Mouse (Mus musculus) testis, adult 2 months (tissue): ENCODE measurements at regions not wholly inside any gene's neighbourhood (a gene's known extent, or its start where the extent isn't known, plus 50 kb on each side); places are given as distances from the start of the nearest gene placed in this dataset.

Experiments
- H3K27ac ChIP-seq: fragments of 200-500 bp; 2 replicates; pipeline ENCODE4 v1.5.1; 2012; ENCODE audit warnings: low read depth, low read length; ENCODE audit not compliant: control insufficient read depth, insufficient read depth
- H3K27me3 ChIP-seq: fragments of 200-500 bp; 2 replicates; pipeline ENCODE4 v1.6.1; 2012; ENCODE audit warnings: mild to moderate bottlenecking, low read length, moderate library complexity; ENCODE audit not compliant: control insufficient read depth, insufficient read depth
- H3K36me3 ChIP-seq: fragments of 200-500 bp; 2 replicates; pipeline ENCODE4 v1.6.1; 2012; ENCODE audit warnings: mild to moderate bottlenecking, low read length; ENCODE audit not compliant: control insufficient read depth, insufficient read depth
- H3K4me1 ChIP-seq: fragments of 200-500 bp; 2 replicates; pipeline ENCODE4 v1.6.1; 2012; ENCODE audit warnings: low read length; ENCODE audit not compliant: control insufficient read depth, insufficient read depth
- H3K4me3 ChIP-seq: fragments of 200-500 bp; 2 replicates; pipeline ENCODE4 v1.5.1; 2012; ENCODE audit warnings: low read depth, mild to moderate bottlenecking, low read length, moderate library complexity, mixed read lengths; ENCODE audit not compliant: control insufficient read depth
- CTCF ChIP-seq: fragments of 200-500 bp; IDR thresholded peaks from 2 replicates; pipeline ENCODE4 v1.5.1; 2012; ENCODE audit warnings: low read depth, mild to moderate bottlenecking, inconsistent platforms, low read length, moderate library complexity; ENCODE audit not compliant: control insufficient read depth, insufficient read depth, insufficient replicate concordance
- POLR2A ChIP-seq: fragments of 200-500 bp; IDR thresholded peaks from 2 replicates; pipeline ENCODE4 v1.6.1; 2012; ENCODE audit warnings: low read depth, mild to moderate bottlenecking, inconsistent platforms, low read length, moderate library complexity; ENCODE audit not compliant: control insufficient read depth

DNA sequence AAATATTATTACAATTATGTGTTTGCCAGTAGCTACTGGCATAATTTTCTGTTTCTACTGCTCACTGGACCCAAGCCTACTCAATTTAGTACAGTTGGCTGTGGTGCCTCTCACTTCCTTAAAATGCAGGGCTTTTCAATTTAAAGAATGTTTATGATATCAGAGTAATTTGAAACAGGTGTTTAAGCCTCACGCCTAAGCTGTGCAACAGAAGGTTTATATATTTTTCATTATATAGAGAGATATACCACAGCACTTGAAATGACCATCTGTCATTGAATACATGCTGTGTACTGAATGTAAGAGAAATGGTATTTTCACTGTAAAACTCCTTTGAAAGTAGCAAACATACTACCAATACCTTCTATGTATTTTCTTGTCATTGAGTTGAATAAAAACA is 376.8 kb downstream of the Otol1 start:
- no peak for TF ChIP-seq POLR2A
- TF ChIP-seq CTCF: no peak
- Histone ChIP-seq H3K4me1 (no peaks in the 10 kb centered on the region), H3K36me3 (no peaks in the 10 kb centered on the region)

DNA sequence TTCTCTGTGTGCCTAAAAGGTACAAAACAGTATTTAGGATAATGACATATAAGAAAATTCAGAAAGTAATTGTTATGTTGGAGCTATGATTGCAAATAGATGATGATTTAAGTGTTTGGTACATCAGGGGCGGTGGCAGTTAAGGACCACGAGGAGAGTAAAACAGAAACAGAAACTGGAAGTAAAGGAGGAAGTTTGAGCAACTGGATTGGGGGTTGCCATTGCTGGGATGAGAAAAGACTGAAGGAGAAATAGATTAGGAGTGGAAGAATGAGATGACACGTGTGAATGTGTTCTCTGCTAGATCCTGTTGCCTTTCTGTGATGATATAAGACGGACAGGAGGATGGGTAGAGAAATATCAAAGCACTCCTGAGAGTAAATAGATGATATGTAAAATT is 378.5 kb downstream of the Otol1 start:
- Histone ChIP-seq H3K27ac (no peak overlapping the region), H3K4me1 (no peaks in the 10 kb centered on the region), H3K36me3 (no peaks in the 10 kb centered on the region), H3K4me3 (no peak overlapping the region), H3K27me3 (no peaks in the 10 kb centered on the region)
- TF ChIP-seq CTCF (no peak), POLR2A (no peak)

More for the DNA sequence above, 376.8 kb downstream of the Otol1 start:
- Histone ChIP-seq H3K27me3 (no peaks in the 10 kb centered on the region), H3K4me3 (no peak overlapping the region), H3K27ac (no peak overlapping the region)

GRCm38 (mm10) chr3:70401187-70401586 is 393.8 kb downstream of the Otol1 start:
- TF ChIP-seq POLR2A (no peak), CTCF (no peak)
- H3K36me3 ChIP-seq: no peaks in the 10 kb centered on the region
- H3K27ac ChIP-seq: no peak overlapping the region
- H3K4me3 ChIP-seq: no peak overlapping the region
- H3K27me3 ChIP-seq: no peaks in the 10 kb centered on the region
- H3K4me1 ChIP-seq: no peaks in the 10 kb centered on the region

- Histone ChIP-seq H3K27me3 (no peaks in the 10 kb centered on the region), H3K27ac (no peak overlapping the region)
- TF ChIP-seq CTCF (no peak), POLR2A (no peak)
These were observed 399.2 kb downstream of the Otol1 start for GRCm38 (mm10) chr3:70406571-70406970.

DNA sequence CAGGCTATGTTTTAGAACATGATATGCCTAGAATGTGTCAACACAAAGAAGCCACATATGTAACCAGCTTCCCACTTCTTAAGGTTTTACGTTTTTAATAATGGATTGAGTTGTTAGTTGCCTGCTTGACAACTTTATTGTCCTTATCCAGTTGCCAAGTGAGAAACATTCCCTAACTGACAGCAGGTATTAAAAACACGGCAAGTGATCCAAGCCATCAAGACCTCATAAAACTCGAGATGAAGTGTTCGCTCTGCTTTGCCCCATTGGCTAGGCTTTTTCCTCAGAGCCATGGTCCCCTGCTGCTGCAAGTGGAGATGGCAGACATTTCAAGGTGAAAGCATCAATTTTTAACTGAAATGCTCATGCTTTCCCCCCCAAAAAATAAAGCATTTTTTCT is 410.9 kb downstream of the Otol1 start:
- no peaks in the 10 kb centered on the region for H3K36me3 ChIP-seq
- no peaks in the 10 kb centered on the region for H3K4me1 ChIP-seq
- H3K27ac ChIP-seq: no peak overlapping the region
- no peak overlapping the region for H3K4me3 ChIP-seq
- H3K27me3 ChIP-seq: no peaks in the 10 kb centered on the region
- TF ChIP-seq CTCF (no peak), POLR2A (no peak)

More at GRCm38 (mm10) chr3:70406571-70406970, 399.2 kb downstream of the Otol1 start:
- H3K36me3 ChIP-seq: no peaks in the 10 kb centered on the region
- no peak overlapping the region for H3K4me3 ChIP-seq
- no peaks in the 10 kb centered on the region for H3K4me1 ChIP-seq

DNA sequence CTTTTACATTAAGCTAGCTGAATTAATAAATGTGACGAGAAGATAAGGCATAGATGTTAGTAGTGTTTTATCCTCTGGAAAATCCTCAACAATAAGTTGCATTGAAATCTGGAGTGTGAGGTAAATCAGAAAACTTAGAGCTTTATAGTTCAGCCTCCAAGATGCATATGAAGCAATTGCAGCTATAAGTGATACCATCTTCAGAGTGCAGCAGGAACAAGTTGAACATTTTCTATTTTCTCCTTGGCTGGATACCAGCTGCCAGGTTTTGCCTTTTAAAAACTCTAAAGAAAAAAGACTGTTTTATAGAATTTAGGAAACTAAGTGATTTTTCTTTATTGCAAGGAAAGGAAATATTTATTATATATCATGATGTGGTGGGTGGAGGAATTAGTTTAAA is 414.6 kb downstream of the Otol1 start:
- no peak overlapping the region for H3K27ac ChIP-seq
- no peak overlapping the region for H3K4me3 ChIP-seq
- no peaks in the 10 kb centered on the region for H3K36me3 ChIP-seq
- TF ChIP-seq POLR2A (no peak), CTCF (no peak)
- H3K27me3 ChIP-seq: no peaks in the 10 kb centered on the region
- H3K4me1 ChIP-seq: no peaks in the 10 kb centered on the region

GRCm38 (mm10) chr3:70422669-70423068 is 415.3 kb downstream of the Otol1 start:
- Histone ChIP-seq H3K4me1 (no peaks in the 10 kb centered on the region), H3K36me3 (no peaks in the 10 kb centered on the region), H3K27me3 (no peaks in the 10 kb centered on the region), H3K27ac (no peak overlapping the region), H3K4me3 (no peak overlapping the region)
- TF ChIP-seq POLR2A (no peak), CTCF (no peak)

DNA sequence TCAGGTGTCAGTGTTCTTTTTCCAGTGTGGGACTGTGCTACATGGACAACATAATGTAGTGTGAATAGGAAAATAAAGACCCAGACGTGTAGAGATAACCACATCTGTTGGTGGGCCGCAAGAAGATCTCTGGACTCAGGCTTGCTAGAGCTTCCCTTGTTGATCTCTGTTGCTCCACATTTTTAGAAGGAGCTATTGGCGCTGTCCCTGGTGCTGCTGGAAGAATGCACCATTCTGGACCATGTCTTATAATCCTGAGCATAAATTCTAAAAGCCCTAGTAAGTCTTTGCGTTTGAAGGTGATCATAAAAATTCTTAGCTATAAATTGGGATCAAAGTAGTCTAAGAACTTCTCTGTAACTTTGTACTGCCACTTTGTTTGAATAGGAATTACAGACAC is 429.3 kb downstream of the Otol1 start:
- TF ChIP-seq CTCF: no peak
- TF ChIP-seq POLR2A: no peak
- H3K36me3 ChIP-seq: no peaks in the 10 kb centered on the region
- H3K27ac ChIP-seq: no peak overlapping the region
- no peaks in the 10 kb centered on the region for H3K27me3 ChIP-seq
- H3K4me1 ChIP-seq: no peaks in the 10 kb centered on the region
- H3K4me3 ChIP-seq: no peak overlapping the region
